Mouse (Mus musculus) spleen, embryonic (tissue): ENCODE measurements at regions not wholly inside any gene's neighbourhood (a gene's known extent, or its start where the extent isn't known, plus 50 kb on each side); places are given as distances from the start of the nearest gene placed in this dataset.

ENCODE experiments used
- CTCF ChIA-PET: fragments of 350-600 bp; sonication (Branson Sonifier 250); formaldehyde crosslinking; loops from one replicate; lab custom pipeline; 2022; lab: Charles Lee

DNA sequence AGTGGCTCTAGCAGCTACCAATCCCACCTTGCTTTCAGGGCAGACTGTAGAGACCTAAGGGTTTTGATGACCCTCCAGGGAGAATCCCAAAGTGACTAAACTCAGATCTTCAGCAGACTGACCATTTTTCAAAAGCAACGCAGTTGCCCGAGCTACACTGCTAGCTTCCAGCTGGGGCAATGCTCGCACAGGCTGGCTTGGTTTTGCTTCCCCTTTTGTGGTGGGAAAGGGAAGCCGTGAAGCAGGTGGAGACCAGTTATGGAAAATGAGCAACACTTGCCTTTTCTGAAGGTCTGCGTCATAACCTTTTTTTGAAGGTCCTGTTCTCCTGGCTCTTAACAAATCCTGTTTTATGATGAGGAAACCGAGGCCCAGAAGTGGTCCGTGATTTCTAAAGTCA, 202.7 kb upstream of the Runx1 start:
- CTCF ChIA-PET = no interaction called here

DNA sequence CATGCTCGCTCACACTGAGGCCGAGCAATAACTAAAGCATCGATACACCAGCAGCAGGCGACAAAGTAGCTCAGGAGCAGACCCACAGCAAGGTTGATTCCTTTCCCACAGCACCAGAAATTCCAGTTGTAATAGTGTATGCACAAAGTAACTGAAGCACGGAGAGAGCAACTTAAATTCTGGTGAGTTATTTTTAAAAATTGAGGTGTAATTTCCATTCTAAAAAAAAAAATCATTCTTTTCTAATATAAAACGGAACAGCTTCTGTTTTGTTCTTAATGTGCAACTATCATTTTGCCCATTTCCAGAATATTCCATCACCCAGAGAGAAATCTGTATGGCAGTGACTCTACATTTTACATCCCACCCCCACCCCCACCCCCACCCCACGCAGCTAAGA, 202.1 kb upstream of the Runx1 start:
- CTCF ChIA-PET = no interaction called here

DNA sequence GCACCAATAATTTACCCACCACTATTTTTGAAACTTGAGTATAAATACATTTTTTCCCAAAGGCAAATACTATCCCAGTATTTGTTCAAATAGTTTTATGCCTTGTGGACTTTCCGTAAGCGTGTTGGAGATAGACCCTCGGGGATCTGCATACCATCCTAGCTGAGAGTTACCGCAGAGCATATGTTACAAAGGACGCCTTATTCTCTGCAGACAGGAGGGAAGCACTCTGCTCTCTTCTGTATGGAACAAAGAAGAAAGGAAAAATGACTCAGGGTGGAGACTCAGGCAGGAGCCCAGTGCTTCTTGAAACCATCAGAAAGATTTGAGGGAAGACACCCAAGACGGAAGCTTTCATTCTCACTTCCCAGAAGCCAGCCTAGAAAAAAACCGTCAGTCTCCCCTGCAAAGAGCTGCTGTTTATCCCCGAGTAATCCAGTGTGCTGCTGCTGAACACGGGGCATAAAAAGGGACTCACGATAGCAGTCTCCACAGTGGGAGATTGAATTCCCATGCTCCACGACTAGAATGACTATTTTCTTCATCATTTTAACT, 200.2 kb upstream of the Runx1 start:
- CTCF ChIA-PET = interaction anchor here (1.2 kb wide), 1 partner anchor 10 kb away, joined by 3 read pairs; no protein-coding TSS in a partner anchor

DNA sequence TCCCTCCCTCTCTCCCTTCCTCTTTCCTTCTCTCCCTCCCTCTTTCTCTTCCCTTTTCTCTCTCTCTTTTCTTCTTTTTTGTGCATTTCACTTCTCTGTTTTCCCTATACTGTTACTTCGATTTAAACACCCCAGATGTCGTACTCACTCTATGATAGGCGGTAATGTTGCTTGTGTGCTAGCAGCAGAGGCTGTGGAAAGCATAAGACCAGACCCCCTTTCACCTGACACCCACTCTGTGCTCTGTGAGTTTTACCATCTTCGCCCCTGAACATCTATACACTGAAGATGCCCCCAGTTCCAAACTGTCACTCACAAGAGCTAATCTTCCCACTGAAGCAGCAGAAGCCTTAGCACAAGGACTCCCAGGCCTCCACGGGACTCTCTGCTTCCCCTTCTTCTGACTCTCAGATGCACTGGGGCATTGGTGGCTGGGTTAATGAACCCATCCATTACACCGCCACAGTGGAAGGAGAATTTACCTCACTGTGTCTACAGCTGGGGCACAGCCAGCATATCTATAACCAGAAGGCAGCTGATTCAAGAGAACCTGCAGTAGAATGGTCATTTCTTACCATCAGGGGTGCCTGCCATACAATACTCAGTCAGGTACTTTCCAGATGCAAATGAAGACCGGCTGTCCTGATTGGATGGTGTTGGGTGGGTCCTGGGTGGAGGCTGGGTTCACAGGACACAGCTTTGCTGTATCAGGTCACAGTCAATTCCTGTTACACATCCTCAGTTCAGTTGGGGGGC, 194.0 kb upstream of the Runx1 start:
- CTCF ChIA-PET = no interaction called here

DNA sequence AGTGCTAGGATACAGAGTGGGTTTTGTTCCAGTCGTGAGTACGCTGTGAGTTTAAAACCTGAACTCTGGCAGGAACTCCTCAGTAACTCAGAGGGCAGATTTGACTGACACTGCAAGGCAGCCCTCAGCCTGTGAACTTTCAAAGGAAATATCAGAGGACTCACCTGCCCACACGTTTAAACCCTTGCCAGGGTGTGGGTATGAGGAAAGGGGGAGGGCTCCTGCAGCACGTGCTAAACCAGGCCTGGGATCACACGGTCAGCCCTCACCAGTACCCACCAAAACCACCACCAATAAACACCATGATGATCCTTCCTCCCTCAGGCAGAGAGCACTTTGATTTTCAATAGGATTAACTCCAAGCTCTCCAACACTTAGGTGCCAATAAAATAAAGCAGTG, 192.8 kb upstream of the Runx1 start:
- CTCF ChIA-PET = no interaction called here

DNA sequence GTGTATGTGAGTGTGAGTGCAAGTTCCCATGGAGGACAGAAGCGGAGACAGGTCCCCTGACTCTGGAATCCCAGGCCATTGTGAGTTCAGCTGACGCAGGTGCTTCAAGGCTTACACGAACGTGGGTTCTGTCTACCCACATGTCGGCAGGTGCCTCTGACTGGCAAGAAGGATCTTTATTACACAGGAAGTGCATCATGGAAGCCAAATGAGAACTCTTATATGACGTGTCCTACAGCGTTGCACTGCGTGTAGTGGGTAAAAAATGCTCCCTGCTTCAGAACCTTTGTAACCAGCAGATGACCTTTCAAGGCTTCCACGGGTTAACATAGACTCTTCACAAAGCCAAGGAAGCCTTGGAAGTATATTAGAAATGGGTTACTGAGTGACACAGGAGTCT, 191.1 kb upstream of the Runx1 start:
- CTCF ChIA-PET = no interaction called here

DNA sequence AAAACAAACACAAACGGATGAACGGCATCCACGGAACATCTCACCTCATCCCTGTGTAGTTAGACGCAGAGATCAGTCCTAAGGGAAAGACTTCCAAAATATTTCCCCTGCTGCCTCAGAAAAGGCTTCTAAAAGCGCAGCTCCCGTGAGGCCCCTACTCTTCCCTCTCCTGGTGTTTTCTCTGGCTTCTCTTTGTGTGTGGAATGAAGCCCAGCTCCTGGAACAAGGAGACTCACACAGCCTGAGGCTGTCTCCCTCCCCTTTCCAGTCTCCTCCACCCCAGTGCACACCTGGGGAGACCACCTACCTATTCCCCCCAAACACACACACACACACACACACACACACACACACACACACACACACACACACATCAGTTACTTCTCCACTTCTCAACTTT, 189.7 kb upstream of the Runx1 start:
- CTCF ChIA-PET = interaction anchor here (0.6 kb wide), 1 partner anchor 264 kb away, joined by 4 read pairs; no protein-coding TSS in a partner anchor

DNA sequence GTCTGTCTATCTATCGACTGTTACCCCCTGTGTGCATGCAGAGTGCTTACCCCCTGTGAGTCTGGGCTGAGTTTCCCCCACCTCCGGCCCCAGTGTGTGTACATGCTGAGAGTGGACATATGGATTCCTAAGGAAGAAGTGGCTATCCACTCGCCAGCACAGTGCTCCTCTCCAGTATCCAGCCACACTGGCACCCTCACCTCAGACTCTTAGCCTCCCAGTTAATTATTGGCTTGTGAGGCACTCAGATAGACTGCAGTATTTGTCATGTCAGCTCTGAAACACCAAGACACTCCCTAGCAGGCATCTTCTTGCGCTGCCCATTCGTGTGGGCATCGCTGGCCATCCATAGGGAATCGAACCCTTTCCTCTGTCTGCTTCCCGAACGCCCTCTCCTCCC, 189.0 kb upstream of the Runx1 start:
- CTCF ChIA-PET = interaction anchor here (0.6 kb wide), 1 partner anchor 265 kb away, joined by 4 read pairs; no protein-coding TSS in a partner anchor

DNA sequence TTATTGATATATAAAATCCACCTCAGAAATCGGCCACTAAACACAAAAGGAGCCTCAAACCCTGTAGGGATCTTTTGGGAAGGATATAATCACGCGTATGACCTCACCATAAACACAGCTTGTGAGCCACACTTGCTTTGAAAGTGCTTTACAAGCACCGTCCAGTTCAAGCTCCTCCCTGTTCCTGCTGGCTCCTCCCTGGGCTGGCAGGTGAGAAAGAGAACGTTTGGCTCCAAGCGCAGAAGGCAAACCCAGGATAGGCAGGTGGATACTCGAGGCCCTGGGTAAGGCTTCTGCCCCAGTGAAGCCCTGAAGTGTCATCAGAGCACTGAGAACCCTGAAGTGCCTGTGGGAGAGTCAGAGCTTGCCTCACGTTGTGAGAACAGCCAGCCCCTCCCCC, 187.9 kb upstream of the Runx1 start:
- CTCF ChIA-PET = no interaction called here

DNA sequence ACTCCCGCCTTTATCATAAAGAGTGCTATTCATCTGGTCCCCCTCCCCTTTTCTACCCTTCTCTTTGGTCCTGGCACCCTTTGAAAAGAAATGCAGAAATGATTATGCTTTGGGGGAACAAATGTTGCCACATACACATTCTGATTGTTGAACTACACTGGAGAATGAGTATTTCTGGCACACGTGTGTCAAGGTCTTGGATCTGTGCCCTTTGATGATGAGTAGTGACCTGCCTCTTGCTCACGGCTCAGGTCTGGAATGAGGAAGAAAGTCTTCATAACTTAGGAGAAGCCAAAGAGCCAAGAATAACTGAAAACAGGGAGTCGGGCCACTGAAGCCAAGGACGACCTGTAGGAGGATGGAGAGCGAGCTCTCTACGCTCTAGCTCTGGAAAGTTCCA, 187.3 kb upstream of the Runx1 start:
- CTCF ChIA-PET = no interaction called here

DNA sequence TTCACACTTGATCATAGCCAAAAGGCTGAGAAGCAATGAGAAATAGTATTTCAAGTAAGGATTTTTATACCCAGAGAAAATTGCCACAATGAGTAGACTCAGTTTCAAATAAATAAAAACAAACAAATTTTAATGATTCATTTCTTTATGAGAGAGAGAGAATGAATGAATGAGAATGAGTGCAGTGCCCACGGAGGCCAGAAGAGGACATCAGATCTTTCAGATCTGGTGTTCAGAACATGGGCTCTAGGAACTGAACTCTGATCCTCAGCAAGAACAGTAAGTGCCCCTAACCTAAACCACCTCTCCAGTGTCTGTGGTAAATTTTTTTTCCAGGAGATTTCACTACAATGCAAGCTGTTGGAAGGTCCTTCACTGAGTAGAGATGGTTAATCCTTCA, 185.5 kb upstream of the Runx1 start:
- CTCF ChIA-PET = no interaction called here

DNA sequence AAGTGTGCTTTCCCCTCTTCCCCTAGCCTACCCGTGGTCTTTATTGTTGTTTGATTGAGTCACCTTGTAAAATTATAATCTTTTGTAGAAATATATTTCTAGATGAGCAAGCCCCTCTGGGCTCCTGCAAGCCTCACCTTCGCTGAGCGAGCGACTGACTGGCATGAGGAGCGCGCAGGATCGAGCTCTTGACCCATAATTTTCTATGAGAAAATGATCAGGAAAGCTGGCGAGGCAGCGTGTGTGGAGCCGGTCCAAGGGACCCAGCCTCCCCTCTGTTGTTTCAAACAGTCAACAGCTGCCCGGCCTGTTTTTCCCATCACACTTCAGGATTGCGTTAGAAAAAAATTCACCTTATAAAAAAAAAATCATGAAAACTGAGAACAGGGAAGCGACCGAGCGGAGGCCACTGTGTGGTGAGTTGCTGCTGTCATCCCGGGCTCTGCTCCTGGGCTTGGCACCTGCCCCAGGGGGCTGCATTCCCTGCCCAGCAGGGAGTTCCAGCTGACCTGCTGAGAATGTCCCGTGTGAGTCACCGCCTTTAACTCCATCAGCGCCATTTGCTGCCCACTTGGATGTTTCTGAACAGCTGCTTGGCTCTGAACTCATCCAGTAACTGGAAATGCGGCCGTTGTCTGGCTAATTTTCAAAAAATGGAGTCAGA, 180.5 kb upstream of the Runx1 start:
- CTCF ChIA-PET = no interaction called here

DNA sequence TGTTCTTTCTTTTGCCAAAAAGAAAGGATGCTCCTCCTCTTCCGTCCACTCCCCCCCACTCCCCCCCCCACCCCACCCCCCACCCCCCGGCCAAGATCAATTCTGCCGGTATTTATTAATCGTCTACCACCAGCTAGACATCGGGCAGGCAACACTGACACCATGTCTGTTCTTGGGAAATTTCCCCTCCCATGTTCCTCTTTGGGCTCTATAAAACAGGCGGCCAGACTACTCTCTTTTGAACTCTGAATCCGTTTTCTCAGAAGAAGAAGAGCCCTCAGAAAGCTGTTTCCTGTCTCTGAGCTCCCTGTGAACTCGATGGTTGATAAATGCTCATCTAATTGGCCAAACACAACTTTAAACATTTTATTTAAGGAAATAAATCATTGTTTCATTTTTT, 179.5 kb upstream of the Runx1 start:
- CTCF ChIA-PET = no interaction called here

DNA sequence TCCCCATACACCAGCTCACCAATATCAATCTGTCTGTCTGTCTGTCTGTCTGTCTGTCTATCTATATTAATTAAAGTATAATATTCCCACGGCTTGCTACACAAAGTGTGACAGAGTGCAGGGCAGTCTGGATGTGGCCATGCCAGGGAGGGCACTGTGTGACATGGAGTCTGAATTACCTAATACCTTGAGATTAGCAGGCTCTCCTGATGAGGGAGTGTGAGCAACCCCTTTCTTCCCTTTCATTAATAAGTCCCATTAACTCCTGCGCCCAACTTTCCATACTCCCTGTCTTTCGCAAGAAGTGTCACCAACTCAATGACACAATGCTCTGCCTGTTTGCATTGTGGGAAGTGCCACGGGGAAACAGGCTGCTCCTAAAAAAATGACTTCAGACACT, 177.9 kb upstream of the Runx1 start:
- CTCF ChIA-PET = no interaction called here

DNA sequence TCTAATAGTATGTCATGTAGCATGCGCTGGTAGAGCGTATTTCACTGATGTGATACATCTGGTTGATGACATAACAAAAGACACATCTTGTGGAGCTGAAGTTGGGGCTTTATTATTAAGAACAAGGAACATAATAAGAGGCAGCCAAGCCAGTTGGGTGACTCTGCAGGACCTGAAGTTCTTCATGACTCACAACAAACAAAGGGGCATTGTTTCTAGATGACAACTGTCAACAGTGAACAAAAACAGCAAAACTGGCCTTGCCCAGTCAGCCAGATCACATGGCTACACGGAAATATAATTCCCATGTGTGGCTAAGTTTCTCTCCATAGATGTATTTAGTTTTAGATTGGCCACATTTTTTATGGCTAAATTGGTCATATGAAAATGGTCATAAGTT, 172.7 kb upstream of the Runx1 start:
- CTCF ChIA-PET = no interaction called here

DNA sequence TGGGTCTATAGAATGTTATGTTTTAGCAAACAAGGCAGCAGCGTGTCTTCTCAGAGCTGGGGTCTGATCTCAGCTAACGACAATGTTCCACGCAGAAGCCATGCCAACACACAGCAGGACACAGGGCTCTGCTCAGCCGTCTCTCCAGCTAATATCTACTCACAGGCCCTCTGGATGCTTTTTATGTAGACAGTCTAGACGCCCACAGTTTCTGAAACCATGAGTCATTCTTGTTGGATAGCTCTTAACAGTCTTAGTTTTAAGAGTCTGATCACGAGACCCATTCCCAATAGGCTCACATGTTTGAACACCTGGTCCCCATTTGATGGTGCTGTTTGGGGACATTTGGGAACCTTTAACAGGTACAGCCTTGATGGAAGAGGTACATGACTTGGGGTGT, 171.7 kb upstream of the Runx1 start:
- CTCF ChIA-PET = no interaction called here

DNA sequence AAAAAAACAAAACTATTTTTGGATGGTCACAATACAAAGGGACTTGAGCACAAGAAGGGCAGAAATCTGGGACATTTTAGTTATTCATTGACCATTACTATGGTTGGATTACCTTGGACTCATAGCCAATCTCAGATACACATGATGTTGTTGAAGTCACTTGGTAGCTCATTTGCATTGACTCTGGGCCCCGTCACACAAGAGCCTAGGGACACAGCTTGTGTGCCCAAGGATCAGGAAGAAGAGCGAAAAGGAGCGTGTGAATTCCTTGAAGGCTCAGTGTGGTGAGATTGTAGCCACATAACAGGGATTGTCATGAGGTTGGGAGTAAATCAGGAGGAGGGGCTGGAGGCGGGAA, 170.0 kb upstream of the Runx1 start:
- CTCF ChIA-PET = no interaction called here

DNA sequence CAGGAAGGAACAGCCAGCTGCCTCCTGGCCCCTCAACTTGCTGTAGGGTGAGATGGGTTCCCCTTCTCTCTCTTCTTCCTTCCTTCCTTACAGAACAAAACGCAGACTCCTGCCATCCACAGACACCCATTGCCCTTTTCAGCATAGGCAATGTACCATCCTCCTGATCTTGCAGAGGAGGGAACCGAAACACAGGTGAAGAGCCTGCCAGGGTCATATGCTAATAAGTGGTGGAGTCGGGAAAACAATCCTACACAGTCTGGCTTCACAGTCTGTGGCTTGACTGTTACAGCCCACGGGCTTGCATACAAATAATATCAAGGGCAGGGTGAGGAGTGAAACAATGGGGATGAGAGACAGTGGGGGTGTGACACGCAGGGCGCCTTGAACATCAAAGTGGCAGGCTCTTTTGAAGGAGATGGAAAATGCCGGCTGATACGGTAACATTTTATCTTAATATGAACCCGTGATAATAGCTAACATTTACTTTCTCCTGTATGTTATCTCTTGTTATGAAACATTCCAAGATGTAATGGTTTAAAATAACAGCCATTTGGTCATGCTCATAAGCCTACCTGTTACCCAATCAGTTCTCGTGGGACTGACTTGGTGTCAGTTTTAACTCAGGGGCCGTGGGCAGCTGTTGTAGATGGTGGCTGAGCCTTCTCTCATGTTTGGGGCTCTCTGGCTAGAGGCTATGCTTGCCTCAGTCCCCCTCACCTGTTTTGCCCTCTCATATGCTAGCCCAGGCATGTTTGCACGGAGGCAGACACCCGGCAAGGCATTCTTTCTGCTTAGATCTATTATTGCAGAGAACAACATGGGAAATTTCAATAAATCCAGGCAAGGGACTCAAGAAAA, 169.4 kb upstream of the Runx1 start:
- CTCF ChIA-PET = no interaction called here

DNA sequence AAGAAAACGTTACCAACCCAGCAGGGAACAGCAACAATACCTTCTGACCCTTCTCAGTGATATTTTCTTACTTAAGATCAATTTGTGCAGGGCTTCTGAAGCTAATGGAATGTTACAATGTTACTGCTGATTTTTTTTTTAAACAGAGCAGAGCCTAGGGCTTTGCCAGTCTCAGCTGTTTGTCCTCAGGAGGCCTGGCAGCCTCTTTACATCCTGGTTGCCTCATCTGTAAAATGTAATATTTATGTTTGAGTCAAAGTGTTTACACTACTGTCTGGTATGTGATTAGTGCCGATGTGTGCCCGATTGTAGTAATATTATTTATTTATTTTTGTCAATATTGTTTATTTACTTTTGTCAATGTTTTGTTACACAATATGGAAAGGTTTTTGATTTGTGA, 166.9 kb upstream of the Runx1 start:
- CTCF ChIA-PET = no interaction called here

DNA sequence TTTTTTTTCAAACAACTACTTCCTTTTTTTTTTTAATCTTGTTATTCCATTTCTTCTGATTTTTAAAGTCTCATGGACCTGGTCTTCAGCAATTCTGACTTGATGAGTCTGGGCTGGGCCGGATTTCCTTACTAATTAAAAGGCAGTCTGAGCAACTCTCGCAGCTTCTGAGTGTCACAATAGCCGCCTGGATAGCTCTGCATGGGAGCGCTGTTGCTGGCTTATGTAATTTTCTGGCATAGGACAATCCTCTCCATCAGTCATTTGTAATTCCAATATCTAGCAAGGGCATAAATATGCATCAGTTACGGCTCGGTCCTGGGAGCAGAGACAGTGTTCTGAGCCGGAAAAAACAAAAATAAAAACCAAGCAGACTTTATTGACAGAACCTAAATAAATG, 165.5 kb upstream of the Runx1 start:
- CTCF ChIA-PET = interaction anchor here (0.7 kb wide), 2 partner anchors 142 to 175 kb away, joined by 5 to 13 read pairs; no protein-coding TSS in a partner anchor

DNA sequence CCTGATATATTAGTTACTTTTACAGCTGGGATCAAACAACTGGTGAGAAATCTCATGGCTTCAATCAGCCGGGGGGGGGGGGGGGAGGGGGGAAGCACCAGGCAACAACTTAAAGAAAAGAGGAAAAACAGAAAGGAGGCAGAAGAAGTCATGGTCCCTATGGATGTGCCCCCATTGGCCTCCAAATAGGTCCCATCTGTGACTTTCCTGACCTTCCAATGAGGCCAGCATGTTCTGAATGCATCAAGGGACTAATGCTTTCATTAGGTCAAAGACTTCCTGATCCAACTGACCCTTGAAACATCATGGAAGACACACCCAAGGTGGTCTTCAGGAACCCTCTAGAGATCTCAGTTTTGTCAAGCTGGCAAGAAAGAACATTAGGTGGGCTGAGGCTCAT, 162.5 kb upstream of the Runx1 start:
- CTCF ChIA-PET = no interaction called here

DNA sequence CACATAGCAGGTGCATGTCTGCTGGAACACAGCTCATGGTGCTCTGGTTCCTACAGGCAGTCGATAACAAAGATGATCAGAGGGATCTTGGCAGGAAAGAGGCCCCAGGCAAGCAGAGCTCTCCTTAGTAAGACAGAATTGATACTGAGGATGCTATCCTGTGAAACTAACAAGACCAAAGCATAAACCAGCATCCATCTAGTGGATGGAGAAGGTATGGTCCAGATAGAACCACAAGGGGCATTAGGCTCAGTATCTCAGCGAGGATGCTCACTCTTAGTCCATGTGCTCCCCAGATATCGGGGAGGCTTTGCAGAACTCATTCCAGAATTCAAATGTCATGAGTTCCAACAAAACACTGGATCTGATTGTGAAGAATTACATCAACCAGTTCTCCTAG, 162.1 kb upstream of the Runx1 start:
- CTCF ChIA-PET = no interaction called here
